Mouse (Mus musculus): Measurements from ENCODE around the gene Adsl. TPM values are rescaled to one million over a fixed set of nuclear protein-coding genes. Genes with fewer than 3 reads are reported as not detected.

Gene Adsl
- polyA plus RNA-seq, 1 experiment from 2014 or later: 167 TPM

- no peak overlapping the region for H3K9ac ChIP-seq
- no peak overlapping the region; the same call in 1 of the 2 replicates for H3K27ac ChIP-seq (ENCODE audit: poor library complexity, severe bottlenecking)
- WGBS: 63% methylated on average over 4 of the region's 4 CpGs
Measured at GRCm38 (mm10) chr15:80979611-80980010, 31.3 kb downstream of the Adsl start.

DNA sequence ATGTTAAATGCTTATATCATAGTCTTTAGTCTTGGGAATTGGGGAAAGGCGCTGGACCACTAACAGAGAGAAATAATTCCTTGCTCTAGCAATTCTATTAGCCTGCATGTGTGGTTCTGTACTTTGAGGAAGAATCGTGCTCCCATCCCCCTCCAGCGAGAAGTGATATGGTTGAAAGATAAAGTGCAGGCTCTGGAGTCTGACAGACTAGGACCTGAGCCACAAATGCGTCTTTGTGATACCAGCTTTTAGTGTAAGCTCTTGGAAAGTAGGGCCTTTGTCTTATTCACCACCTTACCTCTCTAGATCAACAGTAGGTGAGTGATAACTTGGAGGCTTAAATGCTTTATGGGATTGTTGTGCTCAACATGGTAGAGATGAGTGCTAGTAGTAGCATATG, 32.9 kb downstream of the Adsl start:
- no peak for ATAC-seq (ENCODE audit: insufficient number of reproducible peaks, low FRiP score)
- Histone ChIP-seq H3K9me3 (replicated peaks) (no peaks in the 10 kb centered on the region), H3K4me3 (no peak overlapping the region), H3K9ac (no peak overlapping the region), H3K27ac (ENCODE audit: poor library complexity, severe bottlenecking) (no peak overlapping the region), H3K27me3 (replicated peaks) (no peaks in the 10 kb centered on the region), H3K36me3 (no peaks in the 10 kb centered on the region), H3K4me1 (replicated peaks) (peaks cover 19% of the 10 kb centered on the region), H3K4me2 (no peak overlapping the region)
- 33% methylated on average over 4 of the region's 4 CpGs for WGBS

More at GRCm38 (mm10) chr15:80979611-80980010, 31.3 kb downstream of the Adsl start:
- peaks cover 19% of the 10 kb centered on the region for H3K4me1 ChIP-seq (replicated peaks)
- H3K9me3 ChIP-seq (replicated peaks): no peaks in the 10 kb centered on the region
- no peaks in the 10 kb centered on the region for H3K27me3 ChIP-seq (replicated peaks)
- no peak overlapping the region for H3K4me2 ChIP-seq
- ATAC-seq (ENCODE audit: insufficient number of reproducible peaks, low FRiP score): no peak
- H3K36me3 ChIP-seq: no peaks in the 10 kb centered on the region
- no peak overlapping the region for H3K4me3 ChIP-seq

- no peak for ATAC-seq (ENCODE audit: insufficient number of reproducible peaks, low FRiP score)
- H3K4me3 ChIP-seq: no peak overlapping the region
- WGBS: 88% methylated on average over 2 of the region's 2 CpGs
Measured at GRCm38 (mm10) chr15:80983264-80983663, 35.0 kb downstream of the Adsl start.

GRCm38 (mm10) chr15:80988331-80988730, 40.0 kb downstream of the Adsl start:
- H3K9ac ChIP-seq: no peak overlapping the region
- ATAC-seq (ENCODE audit: insufficient number of reproducible peaks, low FRiP score): no peak
- no peaks in the 10 kb centered on the region for H3K4me1 ChIP-seq (replicated peaks)
- no peak overlapping the region for H3K4me3 ChIP-seq
- no peaks in the 10 kb centered on the region for H3K27me3 ChIP-seq (replicated peaks)
- H3K9me3 ChIP-seq (replicated peaks): no peaks in the 10 kb centered on the region
- no peaks in the 10 kb centered on the region for H3K36me3 ChIP-seq
- no peak overlapping the region for H3K27ac ChIP-seq (ENCODE audit: poor library complexity, severe bottlenecking)
- H3K4me2 ChIP-seq: no peak overlapping the region
- 25% methylated on average over 1 of the region's 1 CpGs for WGBS

More at GRCm38 (mm10) chr15:80983264-80983663, 35.0 kb downstream of the Adsl start:
- Histone ChIP-seq H3K4me1 (replicated peaks) (peaks cover 17% of the 10 kb centered on the region), H3K36me3 (no peaks in the 10 kb centered on the region), H3K9ac (no peak overlapping the region), H3K27ac (ENCODE audit: poor library complexity, severe bottlenecking) (no peak overlapping the region), H3K27me3 (replicated peaks) (no peaks in the 10 kb centered on the region), H3K9me3 (replicated peaks) (no peaks in the 10 kb centered on the region), H3K4me2 (no peak overlapping the region)

- no peak for ATAC-seq (ENCODE audit: insufficient number of reproducible peaks, low FRiP score)
- WGBS: 60% methylated on average over 3 of the region's 3 CpGs
- no peaks in the 10 kb centered on the region for H3K9me3 ChIP-seq (replicated peaks)
- H3K4me2 ChIP-seq: no peak overlapping the region
- no peak overlapping the region for H3K4me3 ChIP-seq
- no peaks in the 10 kb centered on the region for H3K4me1 ChIP-seq (replicated peaks)
- H3K9ac ChIP-seq: no peak overlapping the region
- no peak overlapping the region for H3K27ac ChIP-seq (ENCODE audit: poor library complexity, severe bottlenecking)
- no peaks in the 10 kb centered on the region for H3K27me3 ChIP-seq (replicated peaks)
- no peaks in the 10 kb centered on the region for H3K36me3 ChIP-seq
Measured at GRCm38 (mm10) chr15:80989712-80990111, 41.4 kb downstream of the Adsl start.

- H3K4me3 ChIP-seq: no peak overlapping the region
- H3K27ac ChIP-seq (ENCODE audit: poor library complexity, severe bottlenecking): no peak overlapping the region
- H3K9ac ChIP-seq: no peak overlapping the region
- H3K36me3 ChIP-seq: no peaks in the 10 kb centered on the region
- no peaks in the 10 kb centered on the region for H3K9me3 ChIP-seq (replicated peaks)
- 86% methylated on average over 5 of the region's 5 CpGs for WGBS
- H3K4me1 ChIP-seq (replicated peaks): peaks cover 2% of the 10 kb centered on the region; the same call in 1 of the 2 replicates
- no peak for ATAC-seq (ENCODE audit: insufficient number of reproducible peaks, low FRiP score)
- H3K4me2 ChIP-seq: no peak overlapping the region
- H3K27me3 ChIP-seq (replicated peaks): no peaks in the 10 kb centered on the region
Measured at GRCm38 (mm10) chr15:80994959-80995358, 46.7 kb downstream of the Adsl start.

DNA sequence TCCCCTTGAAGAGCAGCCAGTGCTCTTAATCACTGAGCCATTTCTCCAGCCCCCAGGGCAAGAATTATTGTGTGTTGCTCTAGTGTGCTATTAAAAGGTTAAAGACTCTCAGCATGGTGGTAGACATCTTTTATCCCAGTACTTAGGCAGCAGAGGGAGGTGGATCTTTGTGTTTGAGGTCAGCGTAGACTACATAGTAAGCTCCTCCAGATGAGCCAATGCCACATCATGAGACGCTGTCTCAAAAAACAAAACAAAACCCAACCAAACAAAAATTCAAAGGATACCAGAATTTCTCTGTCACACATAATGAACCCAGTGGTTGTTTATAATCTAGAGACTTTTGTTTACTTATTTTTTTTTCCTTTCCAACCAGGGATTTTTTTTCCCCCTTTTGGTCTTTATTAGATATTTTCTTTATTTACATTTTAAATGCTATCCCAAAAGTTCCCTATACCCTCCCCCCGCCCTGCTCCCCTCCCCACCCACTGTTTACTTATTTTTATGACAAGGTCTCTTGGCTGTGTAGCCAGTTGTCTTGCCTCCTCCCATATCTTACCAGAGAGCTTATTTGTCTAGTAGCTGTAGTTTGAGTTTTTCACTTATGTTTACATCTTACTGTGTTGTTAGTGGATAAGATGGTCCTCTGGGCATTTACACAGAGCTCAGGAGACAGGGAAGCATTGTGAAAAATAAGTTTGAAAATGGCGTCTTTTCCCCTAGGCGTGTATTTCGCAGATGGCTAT, 48.0 kb downstream of the Adsl start:
- ATAC-seq (ENCODE audit: insufficient number of reproducible peaks, low FRiP score): no peak
- Histone ChIP-seq H3K36me3 (no peaks in the 10 kb centered on the region), H3K9me3 (replicated peaks) (no peaks in the 10 kb centered on the region), H3K27ac (ENCODE audit: poor library complexity, severe bottlenecking) (no peak overlapping the region), H3K4me2 (no peak overlapping the region), H3K27me3 (replicated peaks) (no peaks in the 10 kb centered on the region), H3K4me1 (replicated peaks) (peaks cover 10% of the 10 kb centered on the region), H3K9ac (no peak overlapping the region), H3K4me3 (no peak overlapping the region)
- WGBS: 88% methylated on average over 6 of the region's 6 CpGs

GRCm38 (mm10) chr15:80997077-80997476, 48.8 kb downstream of the Adsl start:
- ATAC-seq (ENCODE audit: insufficient number of reproducible peaks, low FRiP score): no peak
- no peak overlapping the region for H3K4me3 ChIP-seq
- no peak overlapping the region for H3K9ac ChIP-seq
- no peak overlapping the region for H3K27ac ChIP-seq (ENCODE audit: poor library complexity, severe bottlenecking)
- WGBS: 58% methylated on average over 1 of the region's 1 CpGs
- H3K4me2 ChIP-seq: no peak overlapping the region
- no peaks in the 10 kb centered on the region for H3K36me3 ChIP-seq
- no peaks in the 10 kb centered on the region for H3K27me3 ChIP-seq (replicated peaks)
- H3K4me1 ChIP-seq (replicated peaks): peaks cover 10% of the 10 kb centered on the region
- no peaks in the 10 kb centered on the region for H3K9me3 ChIP-seq (replicated peaks)

- 15% methylated on average over 3 of the region's 4 CpGs for WGBS
- H3K36me3 ChIP-seq: 0 out of 2 replicates have a peak, but pooled peaks cover 7% of the 10 kb centered on the region
- no peak overlapping the region for H3K27ac ChIP-seq (ENCODE audit: poor library complexity, severe bottlenecking)
- H3K9ac ChIP-seq: no peak overlapping the region
- ATAC-seq (ENCODE audit: insufficient number of reproducible peaks, low FRiP score): no peak
- no peaks in the 10 kb centered on the region for H3K27me3 ChIP-seq (replicated peaks)
- no peak overlapping the region for H3K4me3 ChIP-seq
- peak overlapping the region; percentile 5; the same call in 1 of the 2 replicates for H3K4me2 ChIP-seq
- H3K4me1 ChIP-seq (replicated peaks): peaks cover 10% of the 10 kb centered on the region
- no peaks in the 10 kb centered on the region for H3K9me3 ChIP-seq (replicated peaks)
Measured at GRCm38 (mm10) chr15:81000419-81001138, 52.3 kb downstream of the Adsl start.

GRCm38 (mm10) chr15:81006127-81006735, 57.9 kb downstream of the Adsl start:
- no peaks in the 10 kb centered on the region for H3K27me3 ChIP-seq (replicated peaks)
- H3K4me2 ChIP-seq: no peak overlapping the region
- H3K27ac ChIP-seq (ENCODE audit: poor library complexity, severe bottlenecking): no peak overlapping the region
- no peak overlapping the region for H3K4me3 ChIP-seq
- no peaks in the 10 kb centered on the region for H3K9me3 ChIP-seq (replicated peaks)
- WGBS: 81% methylated on average over 10 of the region's 10 CpGs
- no peak for ATAC-seq (ENCODE audit: insufficient number of reproducible peaks, low FRiP score)
- no peaks in the 10 kb centered on the region for H3K4me1 ChIP-seq (replicated peaks)
- H3K36me3 ChIP-seq: peaks cover 49% of the 10 kb centered on the region
- no peak overlapping the region for H3K9ac ChIP-seq

- no peaks in the 10 kb centered on the region for H3K4me1 ChIP-seq (replicated peaks)
- H3K36me3 ChIP-seq: peaks cover 60% of the 10 kb centered on the region
- H3K9ac ChIP-seq: no peak overlapping the region
- H3K4me2 ChIP-seq: no peak overlapping the region
- H3K4me3 ChIP-seq: no peak overlapping the region
- H3K27me3 ChIP-seq (replicated peaks): no peaks in the 10 kb centered on the region
- no peak overlapping the region for H3K27ac ChIP-seq (ENCODE audit: poor library complexity, severe bottlenecking)
- H3K9me3 ChIP-seq (replicated peaks): no peaks in the 10 kb centered on the region
- WGBS: 94% methylated on average over 9 of the region's 9 CpGs
- ATAC-seq (ENCODE audit: insufficient number of reproducible peaks, low FRiP score): no peak
Measured at GRCm38 (mm10) chr15:81007339-81007738, 59.0 kb downstream of the Adsl start.

All from heart, embryonic 12.5 days (tissue).